Mouse (Mus musculus): ENCODE measurements at regions not wholly inside any gene's neighbourhood (a gene's known extent, or its start where the extent isn't known, plus 50 kb on each side); places are given as distances from the start of the nearest gene placed in this dataset.

GRCm38 (mm10) chr10:98572782-98573536, 341.2 kb upstream of the Atp2b1 start:
- DNase-seq (ENCODE audit: low spot score) = no peak

DNA sequence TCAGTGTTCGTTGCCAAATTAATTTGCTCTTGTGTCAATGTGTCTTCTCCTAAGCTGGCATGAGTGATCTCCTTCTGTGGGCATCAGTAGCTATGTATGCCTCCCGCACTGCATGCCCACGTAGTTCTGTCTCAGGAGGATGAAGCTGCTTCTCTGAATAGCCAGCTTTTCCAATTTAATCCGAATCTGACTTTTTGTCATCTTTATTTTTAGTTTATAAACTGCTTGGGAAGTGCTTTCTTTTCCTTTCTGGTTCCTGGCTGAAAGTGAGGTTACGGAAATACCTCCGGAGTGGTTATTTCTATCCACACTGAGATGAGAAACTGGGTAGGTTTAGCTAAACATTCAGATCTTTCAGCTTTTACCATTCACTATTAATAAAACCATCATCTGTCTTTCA, 337.2 kb upstream of the Atp2b1 start:
- no peak for DNase-seq (ENCODE audit: low spot score)

DNA sequence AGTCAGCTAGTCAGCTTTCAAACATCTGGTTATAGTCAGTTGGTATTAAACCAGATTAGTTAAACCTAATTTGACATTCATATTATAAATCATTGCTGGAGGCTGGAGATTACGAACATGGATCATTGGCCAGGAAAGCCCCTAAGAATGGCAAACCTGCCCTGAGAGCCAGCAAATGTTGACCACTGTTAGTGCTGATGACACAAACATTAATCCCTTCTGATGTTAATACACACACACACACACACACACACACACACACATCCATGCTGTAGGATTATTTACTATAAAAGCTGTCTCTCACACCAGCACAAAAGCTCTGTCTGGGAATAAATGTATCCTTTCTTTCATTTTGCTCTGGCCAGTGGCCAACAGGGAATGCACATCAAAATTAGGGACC, 329.4 kb upstream of the Atp2b1 start:
- no peak for DNase-seq (ENCODE audit: low spot score)

DNA sequence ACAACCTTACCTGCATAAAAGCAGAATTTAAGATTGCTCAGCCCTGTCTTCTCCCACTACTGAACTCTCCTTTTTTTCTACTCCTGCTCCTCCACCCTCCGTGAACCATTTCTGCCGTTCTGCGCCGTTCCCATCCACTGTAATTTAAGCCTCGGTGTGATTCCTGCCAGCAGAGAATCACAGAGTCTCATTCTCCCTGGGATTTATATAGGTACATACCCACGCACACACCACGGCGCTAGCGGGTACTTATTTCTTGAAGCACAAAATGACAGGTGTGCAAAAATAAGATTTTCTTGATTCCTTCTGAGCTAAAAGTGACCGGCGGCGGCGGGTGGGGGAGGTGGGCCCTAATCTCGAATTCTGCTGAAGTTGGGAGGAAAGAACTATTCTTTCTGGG, 324.5 kb upstream of the Atp2b1 start:
- DNase-seq (ENCODE audit: low spot score) = no peak

DNA sequence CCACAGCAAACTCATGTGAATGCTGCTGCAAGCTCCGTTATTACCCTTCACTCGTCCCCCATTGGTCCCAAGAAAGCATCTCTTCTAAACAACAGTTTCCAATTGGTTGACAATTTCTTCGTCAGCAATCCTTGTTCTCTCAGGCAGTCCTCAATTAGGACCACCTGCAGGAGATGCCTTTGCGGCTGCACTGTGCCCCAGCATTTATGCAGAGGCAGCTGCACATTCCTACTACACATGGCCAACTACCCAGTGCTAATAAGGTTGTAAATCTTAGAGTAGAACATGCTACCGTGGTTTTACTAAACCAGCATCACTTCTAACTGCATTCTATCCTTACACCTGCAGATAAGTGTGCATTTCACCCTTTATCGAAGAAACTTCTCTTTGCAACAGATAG, 322.1 kb upstream of the Atp2b1 start:
- DNase-seq (ENCODE audit: low spot score) = no peak

- no peak for DNase-seq (ENCODE audit: low spot score)
Measured at GRCm38 (mm10) chr10:98593910-98594309, 320.3 kb upstream of the Atp2b1 start.

GRCm38 (mm10) chr10:98608221-98608941, 305.8 kb upstream of the Atp2b1 start:
- no peak for DNase-seq (ENCODE audit: low spot score)

GRCm38 (mm10) chr10:98610708-98611107, 303.5 kb upstream of the Atp2b1 start:
- DNase-seq (ENCODE audit: low spot score) = no peak

DNA sequence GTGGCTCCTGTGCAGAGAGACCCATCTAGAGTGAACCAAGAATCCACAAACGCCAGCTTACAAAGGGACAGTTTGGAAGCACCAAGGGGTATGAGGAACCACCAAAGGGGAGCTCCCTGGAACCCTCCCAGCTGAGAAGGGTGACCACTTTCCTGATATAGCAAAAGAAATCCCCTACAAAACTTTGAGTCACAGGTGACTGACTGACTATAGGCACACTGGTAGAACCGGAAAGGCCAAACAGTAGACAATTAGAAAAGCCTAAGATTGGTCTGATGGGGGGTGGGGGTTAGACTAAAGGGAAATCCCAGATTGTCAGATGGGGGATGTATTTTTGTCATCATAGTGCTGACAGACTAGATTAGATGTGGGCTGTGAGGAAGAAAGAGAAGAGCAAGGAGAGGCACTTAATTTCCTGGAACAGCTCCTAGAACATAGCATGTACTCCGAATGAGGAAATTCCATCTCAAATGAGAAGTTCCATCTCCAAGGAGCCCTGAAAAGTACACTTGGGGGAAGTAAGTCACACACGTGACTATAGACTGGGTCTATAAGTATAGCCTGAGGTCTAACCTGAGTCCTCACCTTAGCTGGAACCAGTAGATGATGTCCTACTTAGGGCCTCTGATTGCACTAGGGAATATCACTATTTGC, 302.4 kb upstream of the Atp2b1 start:
- DNase-seq (ENCODE audit: low spot score) = no peak

GRCm38 (mm10) chr10:98618736-98619525, 295.3 kb upstream of the Atp2b1 start:
- no peak for DNase-seq (ENCODE audit: low spot score)

DNA sequence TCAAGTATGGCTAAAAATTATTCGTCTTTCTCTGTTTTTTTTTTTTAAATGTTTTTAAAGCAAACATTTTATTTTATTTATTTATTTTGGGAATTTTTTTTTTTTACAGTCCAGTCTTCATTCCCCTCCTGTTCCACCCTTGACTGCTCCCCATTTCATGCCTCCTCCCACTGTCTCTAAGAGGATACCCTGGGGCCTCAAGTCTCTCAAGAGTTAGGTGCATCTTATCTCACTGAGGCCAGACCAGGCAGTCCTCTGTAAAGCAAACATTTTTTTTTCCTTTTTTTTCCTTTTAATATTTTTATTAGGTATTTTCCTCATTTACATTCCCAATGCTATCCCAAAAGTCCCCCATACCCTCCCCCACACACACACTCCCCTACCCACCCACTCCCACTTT, 290.1 kb upstream of the Atp2b1 start:
- DNase-seq (ENCODE audit: low spot score) = no peak

DNA sequence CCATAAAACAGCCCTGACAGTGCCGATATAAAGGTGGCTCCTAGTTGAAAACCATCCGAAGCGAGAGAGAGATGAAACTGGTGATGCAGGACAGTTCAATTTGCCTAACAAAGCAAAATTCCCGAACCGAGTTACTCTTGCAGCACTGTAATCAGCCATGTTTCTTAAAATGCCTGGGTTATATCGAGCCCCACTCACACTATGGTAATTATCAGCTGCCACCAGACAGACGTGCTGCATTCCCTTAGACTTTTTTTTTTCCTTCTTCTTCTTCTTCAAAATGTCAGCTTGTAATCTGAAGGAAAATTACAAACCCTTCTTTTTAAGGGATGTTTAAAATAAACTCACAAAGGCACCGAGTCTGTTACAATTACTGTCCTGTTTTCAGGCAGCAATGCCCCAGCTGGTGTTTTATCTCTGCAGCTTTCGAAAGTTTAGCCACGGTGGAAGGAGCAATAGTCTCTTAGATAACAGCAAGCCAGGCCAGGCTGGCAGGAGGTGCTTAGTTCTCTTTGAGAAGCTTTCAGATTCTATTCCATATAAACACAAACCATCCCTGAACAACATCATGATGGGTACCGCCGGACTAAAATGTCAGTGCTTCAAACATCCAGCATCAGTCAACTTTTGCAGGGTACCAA, 289.4 kb upstream of the Atp2b1 start:
- DNase-seq (ENCODE audit: low spot score) = no peak

DNA sequence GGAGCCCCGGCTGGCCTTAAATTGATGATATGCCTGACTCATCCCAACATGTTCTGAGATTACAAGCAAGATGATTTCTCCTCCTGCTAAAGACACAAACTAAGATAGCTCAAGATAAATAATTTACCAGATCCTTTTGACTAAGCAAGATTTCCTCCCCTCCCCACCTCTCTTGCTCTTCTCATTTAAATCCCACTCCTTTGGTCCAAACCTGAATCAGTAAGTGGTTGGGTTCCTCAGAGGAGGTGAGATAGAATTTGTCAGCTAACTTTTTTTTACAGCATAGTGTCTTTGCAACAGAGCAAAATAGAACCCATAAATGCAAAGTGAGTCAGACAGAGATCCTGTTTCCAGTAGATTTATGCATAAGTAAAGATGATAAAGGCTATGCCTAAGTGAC, 286.0 kb upstream of the Atp2b1 start:
- no peak for DNase-seq (ENCODE audit: low spot score)

- no peak for DNase-seq (ENCODE audit: low spot score)
Measured at GRCm38 (mm10) chr10:98629248-98629647, 285.0 kb upstream of the Atp2b1 start.

- DNase-seq (ENCODE audit: low spot score) = no peak
Measured at GRCm38 (mm10) chr10:98637759-98638611, 276.2 kb upstream of the Atp2b1 start.

DNA sequence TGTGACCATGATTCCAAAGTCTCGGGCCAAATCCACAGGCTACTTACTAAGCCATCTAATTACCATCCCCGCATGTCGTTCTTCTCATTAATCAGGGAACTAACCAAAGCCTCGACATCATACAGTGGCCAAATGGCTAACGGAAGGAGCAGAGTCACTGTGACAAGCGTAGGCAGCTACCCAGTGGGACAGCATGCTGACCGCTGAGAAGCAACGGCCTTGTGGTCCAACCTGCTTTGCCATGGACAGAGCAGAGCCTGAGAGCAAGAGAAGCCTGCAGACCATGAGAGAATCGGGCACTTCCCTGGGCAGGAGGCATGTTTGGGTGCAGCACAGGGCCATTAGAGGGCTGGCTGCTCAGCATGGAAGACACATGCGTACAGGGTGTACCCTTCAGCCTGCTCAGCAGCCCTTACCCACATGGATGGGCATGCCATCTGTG, 268.5 kb upstream of the Atp2b1 start:
- DNase-seq (ENCODE audit: low spot score) = no peak

DNA sequence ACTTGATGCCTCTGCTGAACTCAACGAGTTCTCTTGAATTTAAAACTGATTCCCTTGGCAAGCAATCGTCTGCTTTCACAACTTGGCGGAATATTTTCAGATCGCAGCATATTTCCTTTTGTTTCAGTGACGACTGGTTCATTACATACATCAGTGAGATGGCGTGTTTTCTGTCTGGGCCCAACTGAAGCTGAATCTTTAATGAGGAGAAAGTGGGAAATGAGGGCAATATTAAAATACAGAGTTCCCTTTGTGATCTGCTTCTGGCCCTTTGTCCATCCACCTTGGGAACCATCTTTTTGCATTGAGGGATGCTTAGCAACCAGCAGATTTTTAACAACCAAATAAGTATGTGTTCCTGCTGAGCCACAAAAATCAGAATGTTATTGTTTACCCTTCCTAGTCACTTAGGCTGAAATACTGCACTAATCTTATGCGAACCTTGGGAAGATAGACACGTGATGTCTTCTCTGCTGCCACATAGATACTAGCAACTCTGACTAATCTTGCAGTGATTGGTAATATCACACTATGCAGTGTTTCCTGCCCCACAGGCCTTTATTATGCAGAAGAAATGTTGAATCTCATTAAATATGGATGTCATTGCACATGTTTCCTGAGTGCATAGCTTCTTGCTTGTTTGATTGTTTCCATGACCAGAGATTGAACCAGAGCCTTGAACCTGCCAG, 267.8 kb upstream of the Atp2b1 start:
- no peak for DNase-seq (ENCODE audit: low spot score)

DNA sequence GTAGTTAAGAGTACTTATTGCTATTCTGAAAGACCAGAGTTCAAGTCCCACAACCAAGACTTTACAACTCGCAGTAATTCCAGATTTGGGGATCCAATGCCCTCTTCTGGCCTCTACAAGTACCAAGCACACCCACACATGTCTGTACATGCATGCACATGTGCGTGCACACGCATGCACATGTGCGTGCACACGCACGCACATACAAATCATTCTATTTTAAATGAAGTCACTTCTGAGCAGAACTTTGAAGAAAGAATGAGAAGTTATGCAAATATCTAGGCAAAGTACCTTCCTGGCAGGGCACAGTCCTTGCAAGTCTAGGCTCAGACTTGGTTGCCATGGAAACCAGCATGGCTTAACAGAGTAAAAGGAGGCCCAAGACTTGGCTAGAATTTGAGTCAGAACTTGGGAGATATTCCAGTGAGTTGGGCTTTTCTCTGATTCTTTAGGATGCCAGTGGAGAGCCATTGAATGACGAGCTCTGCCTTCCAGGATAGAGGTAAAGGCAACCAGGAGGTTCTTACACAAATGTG, 265.4 kb upstream of the Atp2b1 start:
- DNase-seq (ENCODE audit: low spot score) = no peak

DNA sequence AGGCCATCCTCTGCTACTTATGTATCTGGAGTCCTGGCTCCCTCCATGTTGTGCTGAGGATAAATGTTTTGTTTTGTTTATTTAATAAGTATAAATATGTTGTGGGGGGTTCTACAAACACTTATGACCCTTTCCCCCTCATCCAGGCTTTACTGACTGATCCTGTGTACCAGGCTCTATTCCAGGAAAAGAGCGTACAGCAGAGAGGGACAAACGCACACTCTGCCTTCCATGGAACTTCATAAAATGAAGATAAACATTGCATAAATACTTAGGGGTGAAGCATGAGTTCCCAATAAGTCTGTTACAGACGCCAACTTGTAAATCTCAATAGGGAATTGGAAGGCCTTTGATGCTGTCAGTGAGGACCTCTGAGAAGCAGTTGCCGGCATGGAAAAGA, 263.7 kb upstream of the Atp2b1 start:
- DNase-seq (ENCODE audit: low spot score) = no peak

DNA sequence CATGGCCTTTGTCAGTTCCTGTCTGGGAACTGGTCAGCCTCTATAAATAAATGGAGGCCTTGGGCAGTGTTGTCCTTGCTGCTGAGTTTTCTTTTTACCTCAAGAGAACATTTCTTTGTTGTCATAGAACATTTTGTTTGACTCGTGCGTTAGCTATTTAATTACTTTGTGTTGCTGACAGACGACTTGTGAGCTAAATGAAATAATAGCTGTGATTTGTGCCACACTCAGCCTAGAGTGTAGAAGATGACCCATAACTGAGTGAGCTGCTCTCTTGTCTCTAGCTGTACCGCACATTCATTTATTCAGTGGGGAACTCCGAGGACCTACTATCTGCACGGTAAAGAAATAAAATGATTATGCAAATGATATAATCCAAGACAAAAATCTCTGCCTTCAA, 263.1 kb upstream of the Atp2b1 start:
- no peak for DNase-seq (ENCODE audit: low spot score)

All from ovary, postnatal 14 days (tissue).